Mouse (Mus musculus) WW6 (cell line): ENCODE measurements around the gene Leng8.
A peak's percentile ranks its signal among the peaks of the same experiment; 100 is the strongest.

Experiments used
- DNase-seq: peaks from one replicate; pipeline ENCODE4 v3.0.0-alpha.2; 2013; ENCODE audit warnings: low read depth, low spot score

Leng8 gene

DNA sequence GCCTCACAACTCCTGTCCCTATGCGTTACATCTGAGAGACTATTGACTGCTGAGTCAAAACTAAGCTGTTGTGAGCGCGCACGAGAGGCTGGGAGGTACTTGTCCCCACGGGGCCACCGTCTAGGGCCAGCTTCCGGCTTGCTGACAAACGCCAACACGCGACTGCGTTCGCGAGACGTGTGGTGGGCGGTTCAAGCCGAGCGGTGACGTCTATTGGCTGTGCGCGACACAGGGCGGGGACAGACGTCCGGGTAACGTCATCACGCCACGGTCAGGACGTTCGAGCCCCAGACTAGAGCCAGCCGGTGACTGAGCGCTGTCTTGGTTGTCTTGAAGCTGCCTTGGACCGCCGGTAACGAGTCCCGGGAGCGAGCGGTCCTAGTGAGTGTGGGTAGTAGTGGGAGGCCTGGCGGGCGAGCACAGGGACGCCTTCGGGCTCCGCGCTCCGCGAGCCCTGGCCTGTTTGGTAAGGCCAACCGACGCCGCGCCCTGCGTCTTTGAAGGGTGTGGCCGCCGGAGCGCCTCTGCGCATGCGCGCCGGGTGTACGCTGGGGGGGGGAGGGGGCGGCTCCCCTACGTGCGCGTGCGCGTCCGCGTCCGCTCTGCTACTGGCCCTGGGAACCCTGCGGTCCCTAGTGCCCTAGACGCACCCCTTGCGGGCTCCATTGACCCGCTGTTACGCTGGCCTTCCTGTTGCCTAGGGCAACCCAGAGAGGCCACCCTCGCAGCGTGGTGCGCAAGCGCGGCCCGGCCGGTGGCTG is at the start of gene Leng8:
Gene Leng8, plus strand, starts transcription at position 269 of the 761 bp plus-strand sequence.
- peak; percentile 95 for DNase-seq

DNA sequence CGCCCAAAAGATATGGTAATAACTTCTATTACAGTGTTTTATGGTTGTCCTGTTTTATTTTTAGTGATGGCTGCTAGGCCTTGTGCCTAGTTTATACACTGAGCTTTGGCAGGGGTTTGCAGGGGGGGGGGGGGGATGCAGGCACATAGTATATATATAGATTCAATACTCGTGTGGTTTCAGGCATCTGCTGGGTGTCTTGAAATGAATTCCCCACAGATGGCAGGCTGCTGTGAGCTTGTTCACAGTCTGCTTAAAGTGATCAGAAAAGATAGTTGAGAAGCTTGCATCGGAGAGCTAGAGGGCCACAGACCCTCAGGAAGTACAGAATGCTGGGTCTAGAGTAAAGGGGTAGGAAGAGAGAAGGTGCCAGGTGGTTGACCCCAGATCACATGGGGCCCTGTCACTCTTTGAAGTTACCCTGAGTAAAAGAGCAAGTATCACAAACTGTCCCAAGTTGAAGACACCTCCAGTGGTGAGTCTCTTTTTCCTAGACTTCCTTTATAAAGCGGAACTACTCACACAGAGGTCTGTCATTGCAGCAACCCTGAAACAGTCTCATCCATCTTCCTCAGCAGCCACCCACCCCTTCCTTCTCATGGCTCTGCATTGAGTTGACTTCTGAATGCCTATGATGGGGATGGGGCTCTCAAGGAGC is 49.5 kb upstream of the Leng8 start:
- DNase-seq: no peak

DNA sequence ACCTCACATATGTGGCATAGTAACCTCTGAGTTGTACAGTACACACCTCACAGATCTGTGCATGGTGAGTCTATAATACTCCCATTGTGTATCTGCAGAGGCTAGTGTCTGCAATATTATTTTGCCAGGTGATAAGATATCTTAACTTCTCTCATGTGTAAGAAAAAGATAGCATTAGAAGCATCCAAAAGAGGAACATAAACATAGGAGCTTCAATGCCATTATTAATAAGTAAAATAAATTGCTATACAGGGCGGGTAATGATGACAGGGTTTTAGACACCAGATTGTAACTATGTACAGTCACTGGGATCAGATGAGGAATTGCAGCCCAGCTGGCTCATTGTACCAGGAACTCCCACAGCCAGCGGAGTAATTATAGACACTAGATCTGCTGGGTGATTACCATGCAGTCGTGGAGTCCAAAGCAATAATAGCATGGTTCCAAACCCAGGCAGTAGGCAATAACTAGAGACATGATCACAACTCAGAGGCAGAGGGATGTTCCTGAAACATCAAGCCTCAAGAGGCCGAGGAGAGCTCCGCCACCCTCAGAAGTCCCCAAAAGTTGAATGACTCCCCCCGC is 48.9 kb upstream of the Leng8 start:
- DNase-seq: no peak

DNA sequence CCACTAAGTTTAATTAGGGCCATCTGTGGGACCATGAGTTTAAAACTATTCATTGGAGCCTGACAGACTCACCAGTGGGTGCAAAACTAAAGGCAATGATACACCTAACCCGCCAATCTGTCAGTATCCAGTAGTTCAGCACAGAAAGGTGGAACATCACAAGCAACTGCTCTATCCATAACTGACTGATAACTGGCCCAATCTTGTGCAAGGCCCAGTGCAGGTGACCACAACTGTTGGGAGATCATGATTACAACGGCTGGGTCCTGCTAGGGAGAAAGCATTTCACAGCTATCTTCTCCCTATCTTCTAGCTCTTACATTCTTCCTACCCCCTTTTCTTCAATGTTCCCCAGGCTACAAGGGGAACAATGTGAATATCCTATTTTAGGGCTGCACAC is 48.2 kb upstream of the Leng8 start:
- no peak for DNase-seq

DNA sequence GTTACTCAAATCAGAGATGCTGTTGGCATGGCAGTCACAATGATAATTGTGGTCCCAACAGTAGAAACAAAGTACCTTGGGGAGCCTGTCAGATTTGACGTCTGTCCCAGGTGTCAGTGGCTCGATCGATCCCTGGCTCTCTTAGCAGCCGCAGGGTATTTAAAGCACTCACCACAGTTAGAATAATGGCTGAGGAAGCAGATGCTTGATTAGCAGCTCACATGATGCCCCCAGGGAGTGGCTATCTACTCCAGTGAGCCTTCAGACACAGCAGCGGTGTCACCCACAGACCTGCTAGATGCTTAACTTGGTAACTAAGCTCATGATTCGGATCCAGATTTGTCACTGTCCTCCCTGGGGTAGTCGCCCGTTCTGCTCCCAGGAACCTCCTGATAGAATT is 45.7 kb upstream of the Leng8 start:
- DNase-seq: no peak

DNA sequence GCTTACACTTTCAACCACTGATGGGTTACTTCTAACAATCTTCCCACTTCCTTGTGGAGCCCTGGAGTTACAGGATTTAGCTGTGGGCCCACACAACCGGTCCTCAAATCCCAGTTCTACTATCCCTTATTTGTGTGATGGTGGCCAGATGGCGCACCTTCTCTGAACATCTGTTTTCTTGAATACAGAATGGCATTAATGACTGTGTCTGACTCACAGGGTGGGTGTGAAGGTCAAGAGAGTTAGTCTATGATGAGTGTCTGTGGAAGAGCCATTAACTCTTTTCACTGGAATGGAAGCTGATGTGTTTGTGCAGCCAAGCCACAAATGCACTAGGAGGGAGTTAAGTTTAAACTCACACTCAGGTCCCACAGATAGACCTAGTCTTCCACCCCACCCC is 38.5 kb upstream of the Leng8 start:
- DNase-seq: no peak

DNA sequence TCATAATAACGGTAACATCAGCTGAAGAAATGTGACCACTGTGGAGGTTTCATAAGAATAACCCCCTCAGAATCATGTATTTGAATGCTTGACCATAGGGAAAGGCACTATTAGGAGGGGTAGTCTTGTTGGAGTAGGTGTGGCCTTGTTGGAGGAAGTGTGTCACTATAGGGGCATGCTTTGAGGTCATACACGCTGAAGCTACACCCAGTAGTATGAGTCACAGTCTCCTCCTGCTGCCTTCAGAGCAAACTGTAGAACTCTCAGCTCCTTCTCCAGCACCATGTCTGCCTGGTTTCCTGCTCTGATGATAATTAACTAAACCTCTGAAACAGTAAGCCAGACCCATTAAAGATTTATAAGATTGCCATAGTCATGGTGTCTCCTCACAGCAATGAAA is 38.0 kb upstream of the Leng8 start:
- DNase-seq: no peak

DNA sequence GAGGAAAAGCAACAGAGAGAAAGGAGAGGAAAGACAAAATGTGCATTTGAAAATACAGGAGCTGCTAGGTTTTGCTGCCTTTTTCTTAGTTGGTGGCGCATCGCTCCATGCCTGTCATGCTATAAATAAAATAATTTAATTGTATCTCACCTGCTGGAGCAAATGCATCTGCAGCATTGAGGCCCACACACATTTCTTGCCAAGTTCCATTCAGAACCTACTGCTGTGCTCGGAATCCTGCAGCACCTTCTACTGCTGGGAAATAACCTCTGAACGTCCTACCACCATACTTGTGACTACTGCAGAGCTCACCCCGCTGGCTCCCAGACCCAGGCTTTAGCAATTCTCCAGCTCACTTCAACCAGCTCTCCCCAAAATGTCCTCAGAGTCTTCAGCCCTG is 35.7 kb upstream of the Leng8 start:
- no peak for DNase-seq

DNA sequence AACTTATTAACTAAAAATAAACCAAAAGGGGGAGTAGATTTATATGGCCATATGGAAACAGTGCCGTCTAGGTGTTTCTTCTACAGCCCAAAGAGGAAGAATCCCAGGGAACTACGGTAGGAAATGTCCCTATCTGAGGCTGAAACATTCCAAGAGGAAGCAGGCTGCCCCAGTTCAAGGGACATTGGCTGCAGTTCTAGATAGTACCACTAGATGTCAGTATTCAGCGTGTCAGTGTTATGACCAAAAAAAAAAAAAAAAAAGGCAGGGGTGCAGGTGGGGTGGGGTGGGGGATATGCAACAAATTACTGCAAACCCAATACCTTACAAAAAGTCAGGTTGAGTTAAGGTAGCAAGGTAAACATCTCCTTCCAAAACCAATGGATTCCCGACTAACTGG is 33.4 kb upstream of the Leng8 start:
- DNase-seq: no peak

DNA sequence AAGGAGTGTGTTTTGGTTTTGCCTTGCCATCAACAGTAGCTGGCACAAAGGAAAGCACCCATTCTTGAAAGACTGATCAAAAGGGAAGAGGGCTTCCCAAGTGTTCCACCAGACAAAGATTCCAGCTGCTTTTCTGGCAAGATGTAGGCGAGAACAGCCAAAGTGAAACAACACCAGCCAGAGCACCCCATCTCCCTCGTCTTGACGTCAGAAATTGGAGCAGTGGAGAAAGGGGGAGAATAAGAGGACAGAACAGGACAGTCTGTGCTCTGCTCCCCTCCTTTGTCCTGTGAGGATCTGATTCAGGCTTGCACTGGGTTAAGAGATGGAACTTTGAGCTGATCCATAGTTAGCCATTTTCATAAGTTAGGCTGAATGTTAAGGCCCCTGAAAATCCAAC is 25.1 kb upstream of the Leng8 start:
- no peak for DNase-seq

DNA sequence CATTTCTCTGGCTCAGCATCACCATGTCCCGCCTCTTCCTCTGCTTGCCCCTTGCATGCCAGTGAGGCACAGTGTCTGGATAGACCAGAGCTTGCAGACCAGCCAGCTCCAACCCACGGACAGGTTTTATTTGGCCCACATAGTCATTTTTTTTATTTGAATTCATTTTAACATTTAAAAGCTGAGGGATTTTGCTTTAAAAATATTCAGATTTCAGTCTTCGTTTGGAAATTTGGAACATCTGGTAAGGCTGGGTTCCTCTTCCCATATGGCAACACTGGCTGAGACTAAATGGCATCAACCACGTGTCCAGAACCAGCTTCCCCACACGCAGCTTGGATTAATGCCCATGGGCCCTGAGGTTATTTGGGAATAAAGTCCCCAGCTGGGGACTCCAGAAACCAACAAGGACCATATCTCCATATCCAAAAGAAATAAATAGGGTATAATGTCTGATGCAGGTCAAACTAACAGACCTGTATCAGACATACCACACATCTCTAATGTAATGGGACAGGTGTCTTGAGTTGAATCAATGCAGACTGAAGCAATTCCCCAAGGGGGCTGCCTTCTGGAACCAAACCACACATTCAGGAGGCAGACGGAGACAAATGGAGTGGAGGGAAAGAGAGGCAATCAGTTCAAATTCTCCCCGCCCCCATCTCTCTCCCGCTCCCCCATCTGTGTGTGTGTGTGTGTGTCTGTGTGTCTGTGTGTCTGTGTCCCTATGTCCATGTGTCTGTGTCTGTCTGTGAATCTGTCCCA is 19.6 kb upstream of the Leng8 start:
- DNase-seq: no peak

DNA sequence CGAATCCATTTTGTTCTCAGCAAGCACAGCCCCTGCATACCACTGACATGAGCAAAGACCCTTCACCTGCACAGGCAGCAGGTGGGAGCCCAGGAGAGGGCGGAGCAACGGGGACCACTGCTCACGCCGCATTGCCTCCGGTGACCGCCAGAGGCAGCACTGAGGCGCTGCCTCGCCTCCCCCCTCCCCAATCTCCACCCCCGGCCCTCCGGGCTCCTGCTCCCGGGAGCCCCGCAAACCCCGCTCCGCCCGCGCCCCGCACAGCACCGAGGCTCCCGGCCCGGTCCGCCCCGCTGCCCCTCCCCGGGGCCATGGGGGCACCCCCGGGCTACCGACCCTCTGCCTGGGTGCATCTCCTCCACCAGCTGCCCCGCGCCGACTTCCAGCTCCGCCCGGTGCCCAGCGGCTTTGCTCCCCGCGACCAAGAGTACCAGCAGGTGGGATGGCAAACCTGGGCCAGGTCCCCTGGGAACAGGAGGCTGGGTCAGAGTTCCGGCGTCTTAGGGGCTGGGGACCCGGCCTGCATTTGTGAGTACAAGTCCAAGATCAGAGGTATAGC is 17.4 kb upstream of the Leng8 start, which contains the start of gene Ttyh1:
Gene Ttyh1, plus strand, starts transcription at position 65 of the 559 bp plus-strand sequence.
- DNase-seq: no peak

DNA sequence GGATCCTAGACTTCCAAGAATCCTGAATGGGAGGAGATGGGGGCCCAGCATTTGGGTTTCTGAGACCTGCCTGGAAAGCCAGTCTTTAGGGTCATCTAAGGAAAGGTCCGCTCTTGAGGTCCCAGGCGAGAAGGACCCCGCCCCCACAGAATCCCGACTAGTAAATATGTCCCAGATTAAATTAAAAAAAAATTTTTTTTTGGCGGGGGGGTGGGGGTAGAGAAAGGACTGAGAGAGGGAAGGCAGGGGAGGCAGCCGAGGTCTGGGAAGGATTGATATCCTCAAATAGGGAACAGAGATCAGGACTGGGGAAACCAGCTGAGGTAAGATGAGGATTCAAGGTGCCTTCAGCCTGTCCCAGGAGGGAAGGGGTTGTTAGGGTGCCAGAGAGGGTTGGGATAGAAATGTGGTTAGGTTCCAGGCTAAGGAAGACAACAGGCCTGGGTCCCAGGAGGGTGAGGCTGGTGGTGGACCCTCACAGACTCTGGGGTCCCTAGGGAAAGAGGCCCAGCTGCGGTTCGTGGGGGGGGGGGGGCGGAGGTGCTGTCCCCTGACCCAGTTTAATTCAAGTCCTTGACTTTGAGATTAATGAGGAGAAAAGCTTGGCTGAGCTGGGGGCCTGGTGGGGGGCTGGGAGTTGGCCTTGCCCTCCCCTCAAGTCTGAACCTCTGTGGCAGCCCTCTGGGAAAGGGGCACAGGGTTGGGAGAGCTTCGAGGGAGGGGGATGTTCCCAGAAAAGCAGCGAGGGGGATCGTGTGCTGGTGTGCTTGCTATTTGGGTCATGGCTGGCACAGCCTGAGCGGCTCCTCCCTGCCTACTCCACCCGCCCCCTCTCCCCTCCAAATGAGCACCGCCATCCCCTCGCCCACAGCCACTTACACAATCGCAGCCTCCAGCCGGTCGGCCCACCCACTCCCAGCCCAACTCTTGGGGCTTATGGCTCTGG is 16.6 kb upstream of the Leng8 start:
- no peak for DNase-seq

DNA sequence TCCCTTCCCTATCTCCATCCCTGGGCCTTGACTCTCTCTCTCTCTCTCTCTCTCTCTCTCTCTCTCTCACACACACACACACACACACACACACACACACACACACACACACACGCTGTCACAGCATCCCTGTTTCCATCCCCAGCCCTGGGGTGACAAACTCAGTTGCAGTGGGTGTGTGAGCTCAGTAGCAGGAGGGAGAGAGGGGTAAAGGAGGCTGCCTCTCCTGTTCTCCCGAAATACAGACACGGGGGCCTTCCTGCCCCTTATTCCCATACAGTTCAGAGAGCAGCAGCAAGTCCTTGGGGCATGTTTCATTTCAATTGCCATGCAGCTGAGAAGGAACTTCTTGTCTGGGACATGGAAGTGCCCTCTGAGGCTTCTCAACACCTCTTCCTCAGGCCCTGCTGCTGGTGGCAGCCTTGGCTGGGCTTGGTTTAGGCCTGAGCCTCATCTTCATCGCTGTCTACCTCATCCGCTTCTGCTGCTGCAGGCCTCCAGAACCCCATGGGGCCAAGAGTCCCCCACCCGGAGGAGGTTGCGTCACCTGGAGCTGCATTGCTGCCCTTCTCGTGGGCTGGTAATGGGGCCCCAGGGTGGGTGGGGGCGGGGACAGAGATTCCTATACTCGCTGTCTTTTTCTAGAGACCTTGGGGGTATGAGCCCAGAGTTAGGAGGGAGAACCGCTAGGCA is 14.6 kb upstream of the Leng8 start:
- no peak for DNase-seq

DNA sequence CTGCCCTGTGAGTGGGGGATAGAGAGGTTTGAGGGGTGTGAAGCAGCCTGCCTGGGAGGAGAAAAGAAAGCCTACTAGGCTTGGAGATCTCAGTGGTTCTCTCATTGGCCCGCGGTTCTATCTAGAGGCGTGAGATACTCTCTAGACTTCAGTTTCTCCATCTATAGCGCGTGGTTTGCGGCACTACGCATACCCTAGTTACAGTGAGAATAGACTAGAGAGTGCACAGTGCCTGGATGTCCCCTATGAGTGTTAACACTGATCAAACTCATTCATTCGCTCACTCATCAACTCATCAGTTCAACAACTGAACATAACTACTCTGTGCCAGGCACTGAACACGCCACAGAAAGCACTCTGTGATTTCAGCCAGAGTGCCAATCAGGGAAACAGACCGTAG is 14.1 kb upstream of the Leng8 start:
- no peak for DNase-seq

DNA sequence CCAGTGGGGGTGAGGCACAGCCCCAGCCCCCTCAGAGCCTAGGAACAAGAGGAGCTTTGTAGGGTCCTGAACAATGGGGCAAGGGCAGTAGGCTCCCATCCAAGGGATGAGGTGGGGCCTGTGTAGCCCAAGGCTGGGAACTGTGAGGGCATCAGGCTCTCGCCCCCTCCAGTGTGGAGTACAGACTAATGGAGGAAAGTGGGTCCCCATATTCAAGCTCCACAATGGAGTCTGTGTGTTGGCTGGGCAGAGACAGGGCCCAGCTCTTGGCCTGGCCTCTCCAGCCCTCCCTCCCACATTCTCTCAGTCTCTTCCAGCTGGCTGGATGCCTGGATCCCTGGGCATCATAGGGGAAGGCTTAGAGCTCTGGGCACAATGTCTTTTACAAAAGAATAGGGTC is 13.1 kb upstream of the Leng8 start:
- DNase-seq: no peak

DNA sequence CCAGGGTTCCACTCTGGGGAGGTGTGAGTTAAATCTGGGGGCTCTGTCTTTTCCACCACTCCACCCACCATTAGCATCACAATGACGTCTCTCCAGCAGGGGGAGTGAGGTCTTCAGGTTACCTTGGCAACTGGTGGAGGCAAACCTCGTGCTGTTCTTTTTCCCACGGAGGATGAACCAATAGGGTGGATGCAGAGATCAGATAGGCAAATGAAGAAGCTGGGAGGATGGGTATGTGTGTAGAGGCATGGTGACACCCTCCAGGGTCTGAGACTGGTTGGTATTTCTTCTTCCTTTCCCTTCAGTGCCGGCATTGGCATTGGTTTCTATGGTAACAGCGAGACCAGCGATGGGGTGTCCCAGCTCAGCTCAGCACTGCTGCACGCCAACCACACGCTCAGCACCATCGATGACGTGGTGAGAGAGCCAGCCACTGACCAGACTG is 12.5 kb upstream of the Leng8 start:
- no peak for DNase-seq

DNA sequence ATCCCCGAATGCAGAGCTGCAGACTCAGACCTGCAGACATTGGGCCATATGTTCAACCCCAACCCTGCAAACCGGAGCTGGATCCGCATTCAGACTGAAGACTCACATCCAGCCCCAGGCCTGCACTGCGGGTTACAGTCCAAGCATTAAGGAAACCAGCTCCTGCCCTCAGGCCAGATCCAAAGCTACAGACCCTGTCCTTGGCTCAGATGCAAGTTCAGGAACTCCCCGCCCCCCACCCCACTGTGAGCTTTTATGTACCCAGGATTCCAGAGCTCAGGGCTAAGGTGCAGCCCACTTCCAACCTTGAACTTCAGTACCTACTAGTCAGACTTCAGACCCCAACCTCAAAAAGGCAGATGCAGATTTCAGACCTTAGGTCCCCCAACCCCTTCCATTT is 12.0 kb upstream of the Leng8 start:
- no peak for DNase-seq

DNA sequence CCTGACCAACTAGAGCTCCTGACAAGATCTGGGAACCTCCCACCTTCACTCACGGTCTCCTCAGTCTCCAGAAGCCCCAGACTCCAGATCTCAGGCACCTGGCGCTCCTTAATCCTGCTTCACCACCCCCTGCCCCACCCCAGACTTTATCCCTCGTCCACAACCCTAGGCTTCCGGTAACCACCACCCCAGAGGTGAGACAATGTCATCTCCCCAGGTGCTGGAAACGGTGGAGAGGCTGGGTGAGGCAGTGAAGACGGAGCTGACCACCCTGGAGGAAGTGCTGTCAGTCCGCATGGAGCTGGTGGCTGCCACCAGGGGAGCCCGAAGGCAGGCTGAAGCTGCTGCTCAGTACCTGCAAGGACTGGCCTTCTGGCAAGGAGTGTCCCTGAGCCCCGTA is 11.5 kb upstream of the Leng8 start:
- no peak for DNase-seq
